ENCODE assay signal across 15 mouse cellular contexts in genomic region chr13:38962771-38963170, GRCm38 (mm10).
"Had no signal": no experiment of that assay in that cellular context is flagged by ENCODE, and none has a peak within 500 bp of the region (broad histone marks: within the 10 kb centered on the region; RNA-seq: fewer than 3 reads in every experiment).

No protein-coding gene starts in this region.

- H3K27me3 ChIP-seq: neural tube, embryonic 15.5 days; stomach, embryonic 15.5 days had no signal

- H3K4me2 ChIP-seq: neural tube, embryonic 15.5 days; stomach, embryonic 15.5 days had no signal

- H3K4me3 ChIP-seq: neural tube, embryonic 15.5 days; stomach, embryonic 15.5 days had no signal

- H3K9ac ChIP-seq: neural tube, embryonic 15.5 days; stomach, embryonic 15.5 days had no signal

- DNase-seq: retina, postnatal 1 day; right cerebral cortex, adult 18-20 months; right cerebral cortex, postnatal 14 days; right cerebral cortex, postnatal 25 days; right cerebral cortex, postnatal 4 days; spleen, adult 18-20 months; thymus, adult 18-20 months; thymus, adult 2 months; thymus, postnatal 14 days; thymus, postnatal 25 days; thymus, postnatal 36 days; thymus, postnatal 4 days had no signal

- H3K9me3 ChIP-seq: neural tube, embryonic 15.5 days; stomach, embryonic 15.5 days had no signal

- H3K27ac ChIP-seq: neural tube, embryonic 15.5 days; stomach, embryonic 15.5 days; stomach, postnatal 0 days had no signal

- H3K36me3 ChIP-seq: neural tube, embryonic 15.5 days; stomach, embryonic 15.5 days had no signal
